Comparison of ENCODE assay signal across 11 mouse cellular contexts in the genomic region with DNA sequence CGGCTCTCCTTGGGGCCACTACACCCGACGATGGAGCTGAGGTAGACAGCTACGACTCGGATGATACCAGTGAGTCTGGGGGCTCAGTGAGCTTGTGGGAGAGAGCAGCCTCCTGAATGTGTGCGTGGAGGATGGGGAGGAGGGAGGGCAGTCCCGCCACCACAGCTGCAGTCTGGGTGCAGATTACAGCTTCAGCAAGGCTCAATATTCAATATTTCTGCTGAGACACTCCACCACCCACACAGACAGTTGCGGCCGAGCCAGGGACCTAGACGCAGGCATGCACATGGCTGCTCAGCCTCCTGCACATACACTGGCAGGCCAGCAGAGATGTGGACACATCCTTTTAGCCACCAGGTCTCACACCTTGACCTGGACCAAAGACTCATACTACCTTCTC. TPM values are rescaled to one million over a fixed set of nuclear protein-coding genes. Genes with fewer than 3 reads are reported as not detected.
DNase-seq lines count a peak whose midpoint lies in the region; ATAC-seq lines count a peak whose summit lies in the region.
"Had no signal": no experiment of that assay in that cellular context is flagged by ENCODE, and none has a peak within 500 bp of the region (broad histone marks: within the 10 kb centered on the region; RNA-seq: fewer than 3 reads in every experiment).

No protein-coding gene starts in this region.

- intact Hi-C loops in heart, postnatal 36 days (cut with DNase I), result no loop called here

- WGBS in heart, embryonic 15.5 days, result 28% methylated on average over 10 of the region's 10 CpGs
- 34% methylated on average over 10 of the region's 10 CpGs for WGBS in embryonic facial prominence, embryonic 10.5 days
- WGBS in hindbrain, embryonic 14.5 days, result 36% methylated on average over 10 of the region's 10 CpGs
- 11% methylated on average over 9 of the region's 10 CpGs for WGBS in midbrain, embryonic 16.5 days

- peaks cover 19% of the 10 kb centered on the region for H3K4me1 ChIP-seq in heart, embryonic 15.5 days (replicated peaks)
- peaks cover 46% of the 10 kb centered on the region for H3K4me1 ChIP-seq in embryonic facial prominence, embryonic 10.5 days
- peaks cover 21% of the 10 kb centered on the region for H3K4me1 ChIP-seq in hindbrain, embryonic 14.5 days (replicated peaks; ENCODE audit: control insufficient read depth, insufficient read depth, low read length)
- peaks cover 16% of the 10 kb centered on the region for H3K4me1 ChIP-seq in midbrain, embryonic 16.5 days (ENCODE audit: control insufficient read depth, insufficient read depth, low read length)

- no peaks in the 10 kb centered on the region for H3K9me3 ChIP-seq in heart, embryonic 15.5 days (replicated peaks)
- no peaks in the 10 kb centered on the region for H3K9me3 ChIP-seq in embryonic facial prominence, embryonic 10.5 days
- no peaks in the 10 kb centered on the region for H3K9me3 ChIP-seq in hindbrain, embryonic 14.5 days (ENCODE audit: control insufficient read depth, low read length)
- H3K9me3 ChIP-seq in midbrain, embryonic 16.5 days (replicated peaks; ENCODE audit: control insufficient read depth, low read length, poor library complexity, severe bottlenecking), result no peaks in the 10 kb centered on the region

- H3K27me3 ChIP-seq in heart, embryonic 15.5 days, result peaks cover 37% of the 10 kb centered on the region
- peaks cover 62% of the 10 kb centered on the region for H3K27me3 ChIP-seq in embryonic facial prominence, embryonic 10.5 days (replicated peaks; ENCODE audit: low read depth, poor library complexity, severe bottlenecking)
- peaks cover 21% of the 10 kb centered on the region for H3K27me3 ChIP-seq in hindbrain, embryonic 14.5 days (ENCODE audit: control insufficient read depth, insufficient read depth, low read length)
- H3K27me3 ChIP-seq in midbrain, embryonic 16.5 days (ENCODE audit: control insufficient read depth, insufficient read depth, low read depth, low read length), result peaks cover 5% of the 10 kb centered on the region; the same call in 1 of the 2 replicates

- no peak for ATAC-seq in heart, embryonic 15.5 days (replicated peaks; ENCODE audit: insufficient number of reproducible peaks, insufficient read depth, low FRiP score, low read depth)
- 0 out of 2 replicates have a peak, but pooled peaks have one; percentile 7 for ATAC-seq in hindbrain, embryonic 14.5 days (ENCODE audit: low FRiP score)
- ATAC-seq in midbrain, embryonic 16.5 days, result peak; percentile 40

- no peak overlapping the region for H3K27ac ChIP-seq in heart, embryonic 15.5 days
- 0 out of 2 replicates have a peak overlapping the region, but pooled peaks have one; percentile 11 for H3K27ac ChIP-seq in embryonic facial prominence, embryonic 10.5 days (replicated peaks)
- no peak overlapping the region for H3K27ac ChIP-seq in hindbrain, embryonic 14.5 days
- H3K27ac ChIP-seq in midbrain, embryonic 16.5 days (ENCODE audit: low read length), result peak overlapping the region; percentile 18

- H3K9ac ChIP-seq in heart, embryonic 15.5 days, result no peak overlapping the region
- H3K9ac ChIP-seq in hindbrain, embryonic 14.5 days, result peak overlapping the region; percentile 76
- peak overlapping the region; percentile 84 for H3K9ac ChIP-seq in midbrain, embryonic 16.5 days (ENCODE audit: low read depth, low read length)

- peak overlapping the region; percentile 50; the same call in 1 of the 2 replicates for H3K4me3 ChIP-seq in heart, embryonic 15.5 days
- peak overlapping the region; percentile 74 for H3K4me3 ChIP-seq in embryonic facial prominence, embryonic 10.5 days
- H3K4me3 ChIP-seq in hindbrain, embryonic 14.5 days (replicated peaks; ENCODE audit: low read length), result peak overlapping the region; percentile 59
- peak overlapping the region; percentile 72 for H3K4me3 ChIP-seq in midbrain, embryonic 16.5 days (ENCODE audit: low read depth, low read length)

- H3K4me2 ChIP-seq in heart, embryonic 15.5 days, result 0 out of 2 replicates have a peak overlapping the region, but pooled peaks have one; percentile 97
- H3K4me2 ChIP-seq in hindbrain, embryonic 14.5 days (replicated peaks), result peak overlapping the region; percentile 100
- peak overlapping the region; percentile 99 for H3K4me2 ChIP-seq in midbrain, embryonic 16.5 days (ENCODE audit: low read length)

- peaks cover 24% of the 10 kb centered on the region for H3K36me3 ChIP-seq in heart, embryonic 15.5 days
- peaks cover 31% of the 10 kb centered on the region for H3K36me3 ChIP-seq in embryonic facial prominence, embryonic 10.5 days (replicated peaks)
- peaks cover 21% of the 10 kb centered on the region for H3K36me3 ChIP-seq in hindbrain, embryonic 14.5 days (replicated peaks; ENCODE audit: control insufficient read depth, insufficient read depth)
- peaks cover 5% of the 10 kb centered on the region for H3K36me3 ChIP-seq in midbrain, embryonic 16.5 days (ENCODE audit: control insufficient read depth, insufficient read depth, low read length)

- DNase-seq in heart, postnatal 36 days, result no peak
- no peak for DNase-seq in embryonic facial prominence, embryonic 10.5 days (ENCODE audit: low spot score)
- DNase-seq in hindbrain, embryonic 14.5 days (ENCODE audit: low spot score), result no peak
- no peak for DNase-seq in adipocyte (ENCODE audit: low spot score)
- DNase-seq in spleen, postnatal 4 days (ENCODE audit: low spot score in 2 of 2), result no peak
- no peak for DNase-seq in layer of hippocampus, adult 9-10 months (ENCODE audit: low spot score)
- DNase-seq: lung, postnatal 36 days had no signal

RNA-seq across cellular contexts. Expression of a gene that starts 1.6 kb away (rescaled TPM):
- 0.53 TPM in 1 of 2 replicates, not detected in the other for polyA plus RNA-seq in heart, embryonic 15.5 days (2015; fragmentation: Nextera tagmentation; extraction: Ambion mirVana)
- not detected for total RNA-seq in heart, postnatal 36 days (2021)
- 3.1 and 5.5 TPM in 2 replicates for polyA plus RNA-seq in embryonic facial prominence, embryonic 10.5 days (2016; fragmentation: Nextera tagmentation; extraction: Ambion mirVana)
- polyA plus RNA-seq in hindbrain, embryonic 14.5 days (2014; fragmentation: Nextera tagmentation; extraction: Ambion mirVana), result 16.5 and 25.7 TPM in 2 replicates
- 24.2 and 35.8 TPM in 2 replicates for polyA plus RNA-seq in midbrain, embryonic 16.5 days (2015; fragmentation: Nextera tagmentation; extraction: Ambion mirVana)
- total RNA-seq: heart, postnatal 25 days had no signal

RNA-seq across cellular contexts. Expression of a gene that starts 13.0 kb away (rescaled TPM):
- polyA plus RNA-seq in heart, embryonic 15.5 days (2015; fragmentation: Nextera tagmentation; extraction: Ambion mirVana), result 14.3 and 24.2 TPM in 2 replicates
- total RNA-seq in heart, postnatal 36 days (2021), result 1 to 10 TPM; 6.1 to 6.6 TPM
- polyA plus RNA-seq in embryonic facial prominence, embryonic 10.5 days (2016; fragmentation: Nextera tagmentation; extraction: Ambion mirVana), result 49.3 and 57.0 TPM in 2 replicates
- 10.1 and 11.1 TPM in 2 replicates for polyA plus RNA-seq in hindbrain, embryonic 14.5 days (2014; fragmentation: Nextera tagmentation; extraction: Ambion mirVana)
- polyA plus RNA-seq in midbrain, embryonic 16.5 days (2015; fragmentation: Nextera tagmentation; extraction: Ambion mirVana), result 19.8 and 20.0 TPM in 2 replicates

RNA-seq across cellular contexts. Expression of a gene that starts 13.4 kb away (rescaled TPM):
- polyA plus RNA-seq in heart, embryonic 15.5 days (2015; fragmentation: Nextera tagmentation; extraction: Ambion mirVana), result 50.4 and 56.9 TPM in 2 replicates
- 10 to 100 TPM; 21.2 to 21.8 TPM for total RNA-seq in heart, postnatal 36 days (2021)
- polyA plus RNA-seq in embryonic facial prominence, embryonic 10.5 days (2016; fragmentation: Nextera tagmentation; extraction: Ambion mirVana), result 114 and 118 TPM in 2 replicates
- 93.7 and 95.3 TPM in 2 replicates for polyA plus RNA-seq in hindbrain, embryonic 14.5 days (2014; fragmentation: Nextera tagmentation; extraction: Ambion mirVana)
- 94.6 and 98.3 TPM in 2 replicates for polyA plus RNA-seq in midbrain, embryonic 16.5 days (2015; fragmentation: Nextera tagmentation; extraction: Ambion mirVana)

RNA-seq across cellular contexts. Expression of a gene that starts 17.4 kb away (rescaled TPM):
- not detected in 2 replicates for polyA plus RNA-seq in heart, embryonic 15.5 days (2015; fragmentation: Nextera tagmentation; extraction: Ambion mirVana)
- total RNA-seq in heart, postnatal 36 days (2021), result not detected
- polyA plus RNA-seq in embryonic facial prominence, embryonic 10.5 days (2016; fragmentation: Nextera tagmentation; extraction: Ambion mirVana), result not detected in 2 replicates
- 0.74 TPM in 1 of 2 replicates, not detected in the other for polyA plus RNA-seq in hindbrain, embryonic 14.5 days (2014; fragmentation: Nextera tagmentation; extraction: Ambion mirVana)
- polyA plus RNA-seq in midbrain, embryonic 16.5 days (2015; fragmentation: Nextera tagmentation; extraction: Ambion mirVana), result not detected in 2 replicates
- total RNA-seq: heart, postnatal 25 days; MEL had no signal

RNA-seq across cellular contexts. Expression of a gene that starts 35.7 kb away (rescaled TPM):
- 29.0 and 36.4 TPM in 2 replicates for polyA plus RNA-seq in heart, embryonic 15.5 days (2015; fragmentation: Nextera tagmentation; extraction: Ambion mirVana)
- total RNA-seq in heart, postnatal 36 days (2021), result 10 to 100 TPM; 39.5 to 43.2 TPM
- polyA plus RNA-seq in embryonic facial prominence, embryonic 10.5 days (2016; fragmentation: Nextera tagmentation; extraction: Ambion mirVana), result 55.3 and 56.9 TPM in 2 replicates
- polyA plus RNA-seq in hindbrain, embryonic 14.5 days (2014; fragmentation: Nextera tagmentation; extraction: Ambion mirVana), result 36.4 and 37.2 TPM in 2 replicates
- 64.8 and 66.7 TPM in 2 replicates for polyA plus RNA-seq in midbrain, embryonic 16.5 days (2015; fragmentation: Nextera tagmentation; extraction: Ambion mirVana)

Comparison
In these comparisons a context has a peak if more than half of its experiments do, and no peak if none do; other contexts are left out.
1. H3K27ac ChIP-seq: peak in embryonic facial prominence, embryonic 10.5 days (single experiment) and midbrain, embryonic 16.5 days (single experiment); none in heart, embryonic 15.5 days (single experiment) and hindbrain, embryonic 14.5 days (single experiment).
2. Peak in every context shown above with its lines, with median percentiles within 50 percentile points of each other: H3K4me2 ChIP-seq and H3K4me3 ChIP-seq.